Mouse (Mus musculus): ENCODE measurements around the gene Mcat. TPM values are rescaled to one million over a fixed set of nuclear protein-coding genes. Genes with fewer than 3 reads are reported as not detected.
A peak's percentile ranks its signal among the peaks of the same experiment; 100 is the strongest.

Mcat gene
- polyA plus RNA-seq, 1 experiment from 2014 or later = 45.3 TPM

DNA sequence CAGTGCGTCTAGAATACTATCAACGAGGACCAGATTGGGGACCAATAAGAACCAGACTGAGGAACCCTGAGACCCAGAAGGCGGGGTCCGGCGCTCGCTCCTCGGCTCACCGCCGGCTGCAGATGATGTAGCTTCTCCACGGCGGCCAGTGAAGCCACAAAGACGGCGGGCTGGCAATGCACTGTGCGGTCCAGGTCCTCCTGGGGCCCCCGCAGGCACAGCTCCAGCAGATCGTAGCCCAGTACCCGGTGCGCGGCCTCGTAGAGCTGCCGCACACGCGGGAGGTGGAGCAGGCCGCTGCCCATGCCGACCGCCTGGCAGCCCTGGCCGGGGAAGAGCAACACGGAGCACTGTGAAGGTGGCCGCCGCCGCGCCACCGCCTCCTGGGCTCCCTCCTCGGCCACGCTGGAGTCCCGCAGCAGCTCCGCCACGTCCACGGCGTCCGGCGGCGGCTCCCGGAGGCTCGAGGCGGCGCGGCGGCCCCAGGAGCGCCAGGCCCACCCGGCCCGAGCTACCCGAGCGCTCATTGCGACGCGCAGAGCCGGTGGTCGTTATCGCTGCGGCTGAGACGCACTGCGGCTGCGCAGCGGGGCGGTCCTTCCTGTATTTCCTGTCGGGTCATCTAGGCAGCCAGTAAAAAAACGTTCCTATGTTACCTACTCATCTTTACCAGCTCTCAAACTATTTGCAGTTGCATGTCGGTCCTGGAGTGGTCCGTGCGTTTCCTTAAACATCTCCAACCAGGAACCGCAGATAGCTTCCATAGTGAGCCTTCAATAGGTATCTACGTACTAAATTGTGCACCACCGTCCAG is 8.2 kb downstream of the Mcat start:
- WGBS = under 1% methylated on average over 74 of the region's 74 CpGs
- Histone ChIP-seq H3K9me3 (no peaks in the 10 kb centered on the region), H3K4me1 (peaks cover 8% of the 10 kb centered on the region; the same call in 1 of the 2 replicates), H3K27ac (replicated peaks) (peak overlapping the region; percentile 92), H3K4me2 (replicated peaks) (peak overlapping the region; percentile 76), H3K27me3 (peaks cover 13% of the 10 kb centered on the region; the same call in 1 of the 2 replicates), H3K4me3 (peak overlapping the region; percentile 74), H3K36me3 (peaks cover 9% of the 10 kb centered on the region), H3K9ac (replicated peaks) (peak overlapping the region; percentile 95)
- ATAC-seq (ENCODE audit: low FRiP score, low read depth) = peak; percentile 88

DNA sequence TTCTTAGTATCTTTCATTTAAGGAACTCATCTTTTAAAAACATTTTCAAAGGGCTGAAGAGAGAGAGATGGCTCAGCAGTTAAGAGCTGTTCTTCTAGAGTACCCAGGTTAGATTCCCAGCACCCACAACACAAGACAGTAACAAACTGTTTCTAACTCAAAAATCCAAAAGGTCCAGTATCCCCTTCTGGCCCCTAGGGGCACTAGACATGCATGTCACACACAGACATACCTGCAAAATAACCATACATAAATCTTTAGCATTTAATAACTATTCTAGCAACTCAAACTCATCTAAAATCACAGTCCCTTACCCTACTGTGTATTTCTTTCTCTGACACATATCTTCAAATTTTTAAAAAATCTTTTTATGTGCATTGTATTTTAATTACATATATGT is 9.8 kb downstream of the Mcat start:
- H3K4me2 ChIP-seq (replicated peaks) = no peak overlapping the region
- peaks cover 24% of the 10 kb centered on the region for H3K36me3 ChIP-seq
- H3K9ac ChIP-seq (replicated peaks) = no peak overlapping the region
- no peak overlapping the region for H3K4me3 ChIP-seq
- ATAC-seq (ENCODE audit: low FRiP score, low read depth) = no peak
- H3K9me3 ChIP-seq = no peaks in the 10 kb centered on the region
- H3K4me1 ChIP-seq = peaks cover 8% of the 10 kb centered on the region; the same call in 1 of the 2 replicates
- no peak overlapping the region for H3K27ac ChIP-seq (replicated peaks)
- H3K27me3 ChIP-seq = peaks cover 13% of the 10 kb centered on the region; the same call in 1 of the 2 replicates

DNA sequence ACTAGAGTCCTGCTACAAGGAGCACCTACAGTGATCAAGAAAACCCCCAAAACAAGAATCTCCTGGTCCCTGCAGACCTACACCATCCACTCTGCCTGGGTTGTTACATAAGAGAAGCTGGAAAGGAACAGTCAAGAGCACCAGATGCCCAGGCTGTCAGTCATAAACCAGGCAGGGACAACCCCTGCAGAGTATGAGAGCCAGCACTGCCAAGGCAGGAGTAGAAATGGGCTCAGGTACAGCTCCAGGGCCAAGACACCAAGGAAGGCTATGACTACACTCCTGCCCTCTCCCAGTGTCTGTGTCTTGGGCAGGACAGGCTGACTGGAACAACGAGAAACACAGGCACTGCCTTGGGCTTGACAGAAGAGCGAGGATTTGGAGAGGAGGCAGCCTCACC is 13.4 kb downstream of the Mcat start:
- no peak for ATAC-seq (ENCODE audit: low FRiP score, low read depth)
- Histone ChIP-seq H3K4me1 (peaks cover 6% of the 10 kb centered on the region; the same call in 1 of the 2 replicates), H3K27ac (replicated peaks) (no peak overlapping the region), H3K9ac (replicated peaks) (no peak overlapping the region), H3K36me3 (peaks cover 61% of the 10 kb centered on the region), H3K4me3 (no peak overlapping the region), H3K9me3 (no peaks in the 10 kb centered on the region), H3K27me3 (no peaks in the 10 kb centered on the region), H3K4me2 (replicated peaks) (no peak overlapping the region)
- 89% methylated on average over 2 of the region's 2 CpGs for WGBS

DNA sequence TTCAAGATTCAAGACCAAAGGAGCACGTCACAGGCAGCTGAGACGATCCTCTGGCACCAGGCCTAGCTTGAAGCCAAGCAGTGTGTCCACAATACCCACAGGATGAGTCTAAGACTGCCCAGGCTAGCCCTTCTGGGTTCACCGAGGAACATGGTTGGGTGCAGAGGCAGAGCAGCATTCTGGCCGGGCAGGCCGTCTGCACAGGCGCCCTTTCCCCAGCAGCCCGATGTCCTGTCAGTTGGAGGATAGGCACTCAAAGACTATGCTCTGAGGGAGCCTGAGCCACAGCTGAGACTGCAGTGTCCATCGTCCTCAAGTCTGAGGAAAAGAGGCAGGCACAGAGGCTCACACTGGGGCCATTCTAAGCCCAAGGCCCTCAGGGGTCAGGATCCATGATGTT is 16.4 kb downstream of the Mcat start:
- no peak overlapping the region for H3K27ac ChIP-seq (replicated peaks)
- H3K4me3 ChIP-seq = no peak overlapping the region
- H3K4me1 ChIP-seq = no peaks in the 10 kb centered on the region
- H3K9ac ChIP-seq (replicated peaks) = no peak overlapping the region
- H3K36me3 ChIP-seq = peaks cover 62% of the 10 kb centered on the region
- H3K27me3 ChIP-seq = no peaks in the 10 kb centered on the region
- H3K9me3 ChIP-seq = no peaks in the 10 kb centered on the region
- H3K4me2 ChIP-seq (replicated peaks) = no peak overlapping the region
- WGBS = 92% methylated on average over 8 of the region's 8 CpGs
- no peak for ATAC-seq (ENCODE audit: low FRiP score, low read depth)

DNA sequence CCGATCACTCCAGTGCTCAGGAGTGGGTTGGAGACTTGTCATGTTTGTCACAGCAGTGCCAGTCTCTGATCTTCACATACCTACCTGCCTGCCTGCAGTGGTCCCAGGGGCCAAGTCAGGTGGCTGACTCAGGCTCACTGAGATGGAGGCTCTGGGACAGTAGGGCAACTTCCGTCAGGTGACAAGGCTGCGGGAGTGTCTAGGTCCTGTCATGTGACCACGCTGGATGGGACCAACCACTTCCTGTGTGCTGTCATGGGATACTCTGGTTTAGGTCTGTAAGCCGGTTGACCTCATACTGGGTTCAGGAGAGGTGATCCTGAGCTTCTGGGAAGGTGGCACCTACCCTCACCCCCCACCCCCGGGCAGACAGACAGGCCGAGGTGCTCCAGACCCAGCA is 17.6 kb downstream of the Mcat start:
- Histone ChIP-seq H3K4me1 (no peaks in the 10 kb centered on the region), H3K36me3 (peaks cover 60% of the 10 kb centered on the region), H3K9me3 (no peaks in the 10 kb centered on the region), H3K4me3 (no peak overlapping the region), H3K27me3 (no peaks in the 10 kb centered on the region), H3K27ac (replicated peaks) (no peak overlapping the region), H3K4me2 (replicated peaks) (no peak overlapping the region), H3K9ac (replicated peaks) (no peak overlapping the region)
- no peak for ATAC-seq (ENCODE audit: low FRiP score, low read depth)
- 91% methylated on average over 7 of the region's 7 CpGs for WGBS

DNA sequence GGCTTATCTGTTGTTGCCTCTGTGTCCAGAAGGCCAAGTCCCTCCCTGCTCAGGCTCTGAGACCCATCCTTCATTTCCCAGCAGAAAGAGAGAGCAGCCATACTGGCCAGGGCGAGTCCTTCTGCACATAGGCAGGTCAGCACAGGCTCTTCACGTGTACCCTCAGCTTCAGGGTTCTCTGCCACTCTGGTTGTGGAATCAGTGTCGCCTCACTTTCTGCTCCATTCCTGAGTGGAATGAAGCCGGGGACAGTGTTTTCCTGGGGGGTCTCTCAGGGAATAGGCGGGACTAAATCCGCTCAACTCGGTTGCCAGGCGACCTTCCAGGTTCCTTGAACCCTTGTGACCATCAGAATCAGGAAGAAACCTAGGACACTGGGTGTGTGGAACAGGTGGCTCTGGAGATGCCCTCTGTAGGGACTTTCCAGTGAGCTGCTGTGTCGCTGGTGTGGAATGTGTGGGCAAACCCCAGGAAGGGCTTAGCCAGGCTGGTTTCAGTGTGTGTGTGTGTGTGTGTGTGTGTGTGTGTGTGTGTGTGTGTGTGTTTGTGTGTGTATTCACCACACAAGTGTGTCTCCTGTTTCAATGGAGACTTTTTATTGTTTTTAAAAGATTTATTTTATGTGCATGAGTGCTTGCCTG is 21.8 kb downstream of the Mcat start:
- 82% methylated on average over 9 of the region's 9 CpGs for WGBS
- H3K27me3 ChIP-seq = no peaks in the 10 kb centered on the region
- no peaks in the 10 kb centered on the region for H3K9me3 ChIP-seq
- no peak overlapping the region for H3K4me3 ChIP-seq
- H3K4me2 ChIP-seq (replicated peaks) = no peak overlapping the region
- H3K27ac ChIP-seq (replicated peaks) = no peak overlapping the region
- no peak for ATAC-seq (ENCODE audit: low FRiP score, low read depth)
- H3K4me1 ChIP-seq = no peaks in the 10 kb centered on the region
- peaks cover 17% of the 10 kb centered on the region for H3K36me3 ChIP-seq
- no peak overlapping the region for H3K9ac ChIP-seq (replicated peaks)

DNA sequence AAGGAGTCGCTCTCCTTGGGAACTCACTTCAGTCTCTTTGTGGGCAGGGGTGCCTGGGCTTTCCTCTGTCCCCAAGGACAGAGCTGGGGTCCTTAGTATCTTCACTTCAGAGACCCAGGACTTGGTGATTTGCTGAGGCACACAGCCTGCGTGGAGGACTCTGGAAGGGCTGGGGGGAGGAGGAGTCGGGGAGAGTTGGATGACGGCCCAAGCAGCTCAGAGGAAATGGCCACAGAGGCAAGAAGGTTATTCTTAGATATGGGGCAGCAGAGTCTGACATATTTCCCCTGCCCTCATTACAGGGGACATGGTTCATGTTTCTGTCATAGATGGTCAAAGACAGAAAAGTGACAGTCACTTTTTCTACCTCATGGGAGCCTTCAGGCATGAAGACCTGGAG is 23.7 kb downstream of the Mcat start:
- Histone ChIP-seq H3K4me3 (no peak overlapping the region), H3K9me3 (no peaks in the 10 kb centered on the region), H3K4me1 (no peaks in the 10 kb centered on the region), H3K36me3 (no peaks in the 10 kb centered on the region), H3K27ac (replicated peaks) (no peak overlapping the region), H3K9ac (replicated peaks) (no peak overlapping the region), H3K4me2 (replicated peaks) (no peak overlapping the region), H3K27me3 (no peaks in the 10 kb centered on the region)
- no peak for ATAC-seq (ENCODE audit: low FRiP score, low read depth)
- 86% methylated on average over 4 of the region's 4 CpGs for WGBS

DNA sequence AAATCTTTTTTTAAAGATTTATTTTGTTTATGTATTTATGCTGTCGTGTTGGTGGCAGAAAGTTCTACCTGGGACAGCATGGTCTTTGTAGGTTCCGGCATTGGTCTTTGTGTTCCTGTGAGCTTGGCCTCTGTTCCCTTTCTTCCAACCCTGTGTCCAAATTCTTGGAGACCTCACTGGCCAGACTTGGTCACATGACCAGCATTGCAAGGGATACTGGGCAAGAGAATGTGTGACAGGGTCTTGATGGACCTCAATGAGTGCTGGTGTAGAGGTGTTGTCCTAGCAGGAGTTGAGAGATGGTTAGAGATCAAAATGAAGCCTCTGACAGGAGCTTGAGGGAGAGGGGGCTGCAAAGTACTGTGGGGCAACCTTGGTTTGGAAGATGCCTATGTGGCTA is 24.7 kb downstream of the Mcat start:
- Histone ChIP-seq H3K27me3 (no peaks in the 10 kb centered on the region), H3K4me3 (no peak overlapping the region), H3K9me3 (no peaks in the 10 kb centered on the region), H3K27ac (replicated peaks) (no peak overlapping the region), H3K4me1 (no peaks in the 10 kb centered on the region), H3K36me3 (no peaks in the 10 kb centered on the region), H3K4me2 (replicated peaks) (no peak overlapping the region), H3K9ac (replicated peaks) (no peak overlapping the region)
- 97% methylated on average over 2 of the region's 2 CpGs for WGBS
- no peak for ATAC-seq (ENCODE audit: low FRiP score, low read depth)

DNA sequence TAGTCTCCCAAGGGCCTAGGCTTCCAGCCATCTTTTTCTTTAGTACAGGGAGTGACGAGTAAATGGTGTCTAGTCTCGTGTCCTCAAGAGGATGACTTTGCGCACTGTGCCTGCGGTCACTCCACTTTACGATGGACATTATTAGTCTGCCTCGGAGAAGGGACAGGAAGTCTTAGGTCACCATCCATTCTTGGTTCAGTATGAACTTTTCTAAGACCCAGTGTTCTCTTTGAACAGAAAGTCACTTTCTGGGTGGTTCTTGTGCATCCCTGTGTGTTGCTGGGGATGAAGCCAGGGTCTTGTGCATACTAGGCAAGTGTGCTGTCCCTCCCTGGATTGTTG is 27.7 kb downstream of the Mcat start:
- no peaks in the 10 kb centered on the region for H3K4me1 ChIP-seq

DNA sequence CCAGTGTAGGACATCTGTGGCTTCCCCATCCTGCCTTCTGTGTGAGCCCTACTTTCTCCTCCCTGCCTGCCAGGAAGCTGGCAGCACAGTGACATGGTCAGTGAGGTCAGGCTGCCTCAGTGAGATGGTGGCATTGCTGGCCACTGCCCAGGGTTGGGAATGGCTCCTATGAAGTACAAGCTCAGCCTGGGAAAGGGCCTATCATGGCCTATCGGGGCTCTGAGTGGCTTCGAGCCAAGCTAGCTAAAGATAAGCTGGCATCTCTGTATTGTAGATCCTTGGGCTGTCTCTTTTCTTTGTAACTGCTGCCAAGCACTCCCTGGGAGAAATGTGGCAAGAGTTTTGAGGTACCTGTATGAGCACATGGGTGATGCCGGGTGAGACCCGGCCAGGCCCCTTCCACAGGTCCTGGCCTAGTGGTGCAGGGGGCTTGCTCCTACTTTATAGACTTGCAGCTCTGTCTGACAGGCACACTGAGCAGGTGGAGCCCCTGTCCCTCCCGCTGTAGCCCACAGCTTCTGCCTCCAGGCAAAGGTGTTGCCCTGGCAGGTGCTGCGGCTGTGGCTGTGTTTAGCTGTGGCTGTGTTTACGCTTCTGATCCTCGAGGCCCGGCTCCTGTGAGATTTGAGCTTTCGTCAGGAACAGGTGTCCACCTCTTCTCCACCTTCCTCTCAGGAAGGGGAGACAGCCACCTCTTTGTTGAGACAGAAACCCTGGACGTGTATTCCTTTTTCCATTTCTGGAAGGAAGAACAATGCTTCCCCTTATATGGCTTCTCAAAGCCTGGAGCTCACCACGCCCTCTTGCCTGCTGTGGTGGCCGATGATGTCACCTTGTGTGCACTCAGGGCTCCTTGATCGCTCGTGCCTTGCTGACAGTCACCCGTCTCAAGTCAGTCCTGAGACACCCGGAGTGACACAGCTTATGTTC is 28.4 kb downstream of the Mcat start:
- no peaks in the 10 kb centered on the region for H3K9me3 ChIP-seq
- H3K4me1 ChIP-seq = no peaks in the 10 kb centered on the region
- no peak for ATAC-seq (ENCODE audit: low FRiP score, low read depth)
- no peak overlapping the region for H3K4me3 ChIP-seq
- 85% methylated on average over 17 of the region's 17 CpGs for WGBS
- H3K27me3 ChIP-seq = peaks cover 4% of the 10 kb centered on the region; the same call in 1 of the 2 replicates
- no peak overlapping the region for H3K4me2 ChIP-seq (replicated peaks)
- no peak overlapping the region for H3K27ac ChIP-seq (replicated peaks)
- no peak overlapping the region for H3K9ac ChIP-seq (replicated peaks)
- no peaks in the 10 kb centered on the region for H3K36me3 ChIP-seq

More for the DNA sequence above, 27.7 kb downstream of the Mcat start:
- no peak overlapping the region for H3K27ac ChIP-seq (replicated peaks)
- no peaks in the 10 kb centered on the region for H3K9me3 ChIP-seq
- no peaks in the 10 kb centered on the region for H3K36me3 ChIP-seq
- WGBS = 93% methylated on average over 6 of the region's 6 CpGs
- no peak overlapping the region for H3K4me2 ChIP-seq (replicated peaks)
- H3K4me3 ChIP-seq = no peak overlapping the region
- ATAC-seq (ENCODE audit: low FRiP score, low read depth) = no peak
- H3K9ac ChIP-seq (replicated peaks) = no peak overlapping the region
- H3K27me3 ChIP-seq = no peaks in the 10 kb centered on the region

DNA sequence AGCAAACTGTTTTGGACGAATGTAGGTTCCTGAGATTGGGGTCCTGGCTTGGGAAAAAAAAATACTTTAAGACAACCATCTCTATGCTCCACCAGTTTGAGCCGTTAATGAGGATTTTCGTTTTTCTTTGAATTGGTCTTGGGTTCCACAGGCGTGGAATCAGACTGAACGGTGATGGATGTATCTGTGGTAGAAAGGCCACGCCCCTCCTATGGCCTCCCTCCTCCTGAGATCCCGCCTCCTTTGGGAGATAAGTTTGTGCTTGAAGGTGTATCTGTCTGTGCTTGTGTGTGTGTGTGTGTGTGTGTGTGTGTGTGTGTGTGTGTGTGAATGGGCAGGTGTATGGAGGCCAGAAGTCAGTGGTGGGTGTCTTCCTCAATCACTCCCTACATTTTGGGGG is 31.0 kb downstream of the Mcat start:
- no peak for ATAC-seq (ENCODE audit: low FRiP score, low read depth)
- no peaks in the 10 kb centered on the region for H3K9me3 ChIP-seq
- H3K27me3 ChIP-seq = peaks cover 30% of the 10 kb centered on the region
- H3K4me1 ChIP-seq = no peaks in the 10 kb centered on the region
- H3K36me3 ChIP-seq = no peaks in the 10 kb centered on the region
- H3K27ac ChIP-seq (replicated peaks) = no peak overlapping the region
- H3K9ac ChIP-seq (replicated peaks) = no peak overlapping the region
- 75% methylated on average over 7 of the region's 7 CpGs for WGBS
- no peak overlapping the region for H3K4me2 ChIP-seq (replicated peaks)
- H3K4me3 ChIP-seq = no peak overlapping the region

DNA sequence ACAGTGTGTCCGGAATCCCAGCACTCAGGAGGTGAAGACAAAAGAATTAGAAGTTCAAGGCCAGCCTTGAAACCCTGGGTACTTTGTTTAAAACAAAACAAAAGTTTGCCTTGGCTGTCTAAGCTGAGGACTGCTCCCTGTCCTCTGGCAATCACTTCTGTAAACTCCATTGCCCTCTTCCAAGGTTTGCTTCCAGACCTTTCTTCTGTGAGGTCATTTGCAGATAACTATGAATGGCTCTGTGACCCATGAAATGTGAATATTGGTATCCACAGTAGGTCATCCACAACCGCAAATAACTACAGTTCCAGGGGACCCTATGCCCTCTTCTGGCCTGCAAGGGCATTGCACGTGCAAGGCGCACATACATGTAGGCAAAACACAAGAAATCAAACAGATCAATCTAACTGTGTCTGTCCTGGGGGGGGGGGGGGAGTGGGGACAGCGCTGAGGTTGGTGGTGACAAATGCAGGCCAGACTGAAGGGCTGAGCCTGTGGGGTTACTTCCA is 31.6 kb downstream of the Mcat start:
- H3K27me3 ChIP-seq = peaks cover 36% of the 10 kb centered on the region
- peaks cover 5% of the 10 kb centered on the region for H3K4me1 ChIP-seq
- H3K4me3 ChIP-seq = no peak overlapping the region
- H3K9me3 ChIP-seq = no peaks in the 10 kb centered on the region
- H3K4me2 ChIP-seq (replicated peaks) = no peak overlapping the region
- no peak overlapping the region for H3K9ac ChIP-seq (replicated peaks)
- no peaks in the 10 kb centered on the region for H3K36me3 ChIP-seq
- no peak overlapping the region for H3K27ac ChIP-seq (replicated peaks)
- no peak for ATAC-seq (ENCODE audit: low FRiP score, low read depth)
- 84% methylated on average over 5 of the region's 5 CpGs for WGBS

All from midbrain, embryonic 12.5 days (tissue).